Mouse (Mus musculus): ENCODE measurements at regions not wholly inside any gene's neighbourhood (a gene's known extent, or its start where the extent isn't known, plus 50 kb on each side); places are given as distances from the start of the nearest gene placed in this dataset.

- DNase-seq (ENCODE audit: low spot score): no peak
These were observed 529.2 kb downstream of the Nr2f2 start for GRCm38 (mm10) chr7:69837379-69837778.

- DNase-seq (ENCODE audit: low spot score): no peak
These were observed 539.3 kb downstream of the Nr2f2 start for GRCm38 (mm10) chr7:69827251-69827650.

- no peak for DNase-seq (ENCODE audit: low spot score)
These were observed 546.0 kb downstream of the Nr2f2 start for GRCm38 (mm10) chr7:69820570-69820969.

DNA sequence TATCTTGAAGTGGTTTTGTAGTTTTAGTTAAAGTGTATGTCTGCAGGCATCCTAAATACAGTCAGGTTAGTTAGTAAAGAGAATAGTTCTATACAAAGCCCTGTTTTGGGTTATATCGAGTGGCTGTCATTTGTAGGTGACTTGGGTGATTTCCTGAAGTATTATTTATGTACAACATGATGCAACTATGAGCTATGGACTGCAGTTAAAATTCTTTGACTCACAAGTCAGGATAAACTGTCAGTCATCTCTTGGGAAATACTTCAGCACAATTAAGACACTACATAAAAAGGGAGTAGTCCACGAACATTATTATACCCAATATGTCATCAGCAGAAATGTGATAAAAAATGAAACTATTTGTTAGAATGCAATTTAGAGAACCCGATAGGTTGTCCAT lies 554.2 kb downstream of the Nr2f2 start:
- DNase-seq (ENCODE audit: low spot score): no peak

- no peak for DNase-seq (ENCODE audit: low spot score)
These were observed 555.7 kb downstream of the Nr2f2 start for GRCm38 (mm10) chr7:69810873-69811272.

DNA sequence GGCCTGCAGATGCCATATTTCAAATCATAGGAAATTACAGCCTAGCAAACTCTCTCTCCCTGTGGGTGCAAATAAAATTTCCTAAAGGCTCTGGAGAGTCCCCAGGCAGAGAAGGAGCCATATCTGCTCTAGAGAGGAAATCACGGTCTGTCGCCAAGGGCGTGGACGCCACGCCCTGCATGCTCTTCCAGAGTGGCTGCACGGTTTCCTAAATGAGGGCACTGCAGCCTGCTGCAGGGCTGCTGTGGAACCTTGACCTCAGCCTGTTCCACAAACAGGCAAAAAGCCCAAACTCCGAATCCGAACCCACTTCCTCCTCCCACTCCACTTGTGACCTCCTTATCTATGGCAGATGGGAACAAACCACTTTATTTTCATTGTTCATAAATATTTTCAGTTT lies 559.3 kb downstream of the Nr2f2 start:
- DNase-seq (ENCODE audit: low spot score): no peak

DNA sequence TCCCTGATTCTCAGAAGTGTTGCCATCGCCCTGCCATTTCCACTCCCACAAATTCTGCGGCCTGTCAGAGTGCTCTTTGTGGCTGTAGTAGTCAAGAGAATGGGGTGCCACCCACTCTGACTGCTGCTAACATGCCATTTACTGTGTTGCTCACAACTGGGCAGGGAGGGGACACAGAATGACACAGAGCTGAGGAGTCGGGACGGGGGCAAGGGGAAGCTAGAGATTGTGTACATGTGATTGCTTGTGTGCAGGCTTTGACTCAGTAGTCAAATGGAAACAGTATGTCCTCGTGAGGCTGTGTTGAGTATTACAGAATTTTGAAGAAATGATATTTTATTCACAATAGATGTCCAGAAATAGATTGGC lies 595.6 kb downstream of the Nr2f2 start:
- no peak for DNase-seq (ENCODE audit: low spot score)

- DNase-seq (ENCODE audit: low spot score): no peak
These were observed 596.1 kb downstream of the Nr2f2 start for GRCm38 (mm10) chr7:69770313-69770979.

DNA sequence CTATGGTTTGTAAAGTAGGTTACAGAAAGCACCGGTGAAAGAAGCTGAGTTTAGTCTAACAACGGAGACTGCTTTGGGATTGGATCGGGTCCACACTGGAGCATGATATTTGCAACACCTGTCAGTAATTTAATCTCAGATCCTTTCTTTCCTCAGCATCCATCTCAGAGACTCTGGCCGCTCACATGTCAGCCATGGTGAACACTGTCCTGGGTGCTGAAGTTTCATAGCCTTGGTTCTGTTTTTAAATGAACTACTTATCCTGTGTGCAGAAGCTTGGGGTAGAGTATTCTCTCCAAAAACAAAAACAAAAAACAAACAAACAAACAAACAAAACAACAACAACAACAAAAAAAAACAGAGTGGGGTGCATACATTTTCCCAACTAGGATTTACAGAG lies 600.1 kb downstream of the Nr2f2 start:
- DNase-seq (ENCODE audit: low spot score): no peak

DNA sequence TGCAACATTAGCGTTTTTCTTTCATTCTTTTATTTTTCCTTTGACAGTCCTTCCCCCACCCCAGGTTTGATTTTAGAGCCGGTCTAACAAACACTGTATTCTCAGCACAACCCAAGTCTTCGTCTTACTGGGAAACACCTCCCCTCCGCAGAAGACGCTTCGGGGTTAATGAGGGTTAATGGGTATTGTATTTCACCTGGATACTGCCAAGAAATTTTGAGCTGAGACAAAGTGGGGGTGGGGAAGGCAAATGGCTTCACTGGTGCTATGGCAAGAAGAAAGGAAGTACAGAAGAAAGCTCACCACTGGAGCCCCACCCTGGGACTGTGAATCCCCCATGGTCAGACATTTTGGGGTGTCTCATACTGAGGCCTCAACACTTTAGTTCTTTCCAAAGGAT lies 626.0 kb downstream of the Nr2f2 start:
- DNase-seq (ENCODE audit: low spot score): no peak

GRCm38 (mm10) chr7:69738998-69739397 lies 627.5 kb downstream of the Nr2f2 start:
- DNase-seq (ENCODE audit: low spot score): no peak

DNA sequence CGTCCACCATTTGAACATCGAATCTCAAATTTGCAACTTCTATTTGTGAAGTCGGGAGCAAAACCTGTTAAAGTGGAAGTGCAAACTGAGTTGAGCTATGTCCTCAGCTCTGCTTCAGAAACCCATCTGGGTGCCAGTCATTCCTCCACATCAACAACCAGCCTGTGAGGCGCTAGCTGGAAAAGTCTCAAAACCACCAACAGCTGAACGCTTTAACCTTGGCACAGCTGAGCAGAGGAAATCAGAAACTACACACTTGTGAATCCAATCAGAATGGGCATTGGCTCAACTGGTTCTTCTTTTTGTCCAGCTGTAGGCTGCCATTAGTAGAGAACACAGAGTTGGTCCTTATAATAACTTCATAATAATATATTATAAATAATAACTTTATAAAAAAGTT lies 651.5 kb downstream of the Nr2f2 start:
- DNase-seq (ENCODE audit: low spot score): no peak

- DNase-seq (ENCODE audit: low spot score): no peak
These were observed 696.3 kb downstream of the Nr2f2 start for GRCm38 (mm10) chr7:69670211-69670610.

GRCm38 (mm10) chr7:69655583-69655982 lies 711.0 kb downstream of the Nr2f2 start:
- DNase-seq (ENCODE audit: low spot score): no peak

DNA sequence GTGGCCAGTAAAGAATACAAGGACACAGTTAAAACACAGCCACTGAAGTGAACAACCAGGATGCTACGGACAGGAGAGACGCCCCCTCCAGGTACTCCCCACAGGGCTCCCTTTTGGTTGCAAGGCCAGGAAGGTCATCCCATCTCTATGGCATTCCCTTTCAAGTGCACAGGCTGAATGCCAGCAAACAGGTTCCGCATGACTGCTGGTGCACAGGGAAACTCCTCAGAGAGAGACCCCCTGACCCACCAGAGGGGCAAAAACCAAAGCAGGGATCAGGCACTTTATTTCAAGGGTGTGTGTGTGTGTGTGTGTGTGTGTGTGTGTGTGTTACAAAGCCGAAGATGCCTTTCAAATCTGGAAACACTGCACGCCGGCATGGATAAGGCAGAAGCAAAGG lies 721.1 kb downstream of the Nr2f2 start:
- no peak for DNase-seq (ENCODE audit: low spot score)

DNA sequence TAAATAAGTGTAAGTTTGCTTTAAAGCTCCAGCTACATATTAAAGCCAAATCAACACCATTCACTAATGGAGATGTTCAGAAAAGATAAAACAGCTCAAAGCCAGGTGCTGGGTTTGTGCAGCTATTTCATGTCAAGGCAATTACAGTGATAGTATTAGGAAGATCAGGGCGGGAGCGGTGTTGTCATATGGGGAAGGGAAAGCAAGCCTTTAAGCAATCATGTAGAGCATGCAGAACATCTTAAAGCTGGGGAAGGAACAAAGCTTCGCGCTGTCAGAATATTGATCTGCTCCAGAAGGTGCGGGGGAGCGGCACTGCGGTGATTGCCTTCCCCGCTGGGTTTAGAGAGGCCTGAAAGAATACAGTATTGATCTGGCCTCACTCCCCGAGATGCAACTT lies 724.9 kb downstream of the Nr2f2 start:
- no peak for DNase-seq (ENCODE audit: low spot score)

- no peak for DNase-seq (ENCODE audit: low spot score)
These were observed 766.7 kb downstream of the Nr2f2 start for GRCm38 (mm10) chr7:69599866-69600265.

- no peak for DNase-seq (ENCODE audit: low spot score)
These were observed 780.8 kb downstream of the Nr2f2 start for GRCm38 (mm10) chr7:69585716-69586115.

DNA sequence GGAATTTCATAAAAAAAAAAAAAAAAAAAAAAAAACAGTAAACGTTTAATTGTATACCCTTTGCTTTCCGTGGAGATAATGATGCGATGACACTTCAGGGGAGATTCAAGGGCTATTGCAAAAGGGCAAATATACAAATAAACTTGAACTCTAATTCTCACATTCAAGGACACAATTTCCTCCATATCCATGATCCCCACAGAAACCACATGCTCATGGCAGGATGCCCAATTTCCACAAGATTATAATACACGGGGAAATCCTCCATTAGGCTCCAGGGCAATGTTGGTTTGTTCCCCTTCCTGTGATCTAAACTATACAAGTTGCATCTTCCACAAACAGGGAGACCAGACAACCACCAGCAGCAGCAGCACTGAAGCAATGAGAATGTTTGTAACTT lies 781.4 kb downstream of the Nr2f2 start:
- no peak for DNase-seq (ENCODE audit: low spot score)

GRCm38 (mm10) chr7:69584516-69584915 lies 782.0 kb downstream of the Nr2f2 start:
- DNase-seq (ENCODE audit: low spot score): no peak

GRCm38 (mm10) chr7:69583901-69584300 lies 782.6 kb downstream of the Nr2f2 start:
- DNase-seq (ENCODE audit: low spot score): no peak

GRCm38 (mm10) chr7:69581668-69582067 lies 784.9 kb downstream of the Nr2f2 start:
- no peak for DNase-seq (ENCODE audit: low spot score)

- DNase-seq (ENCODE audit: low spot score): no peak
These were observed 787.4 kb downstream of the Nr2f2 start for GRCm38 (mm10) chr7:69578958-69579810.

- no peak for DNase-seq (ENCODE audit: low spot score)
These were observed 788.8 kb downstream of the Nr2f2 start for GRCm38 (mm10) chr7:69577754-69578153.

Measured in lung, postnatal 25 days (tissue).